Mouse (Mus musculus): ENCODE measurements around the gene Tll1.

DNA sequence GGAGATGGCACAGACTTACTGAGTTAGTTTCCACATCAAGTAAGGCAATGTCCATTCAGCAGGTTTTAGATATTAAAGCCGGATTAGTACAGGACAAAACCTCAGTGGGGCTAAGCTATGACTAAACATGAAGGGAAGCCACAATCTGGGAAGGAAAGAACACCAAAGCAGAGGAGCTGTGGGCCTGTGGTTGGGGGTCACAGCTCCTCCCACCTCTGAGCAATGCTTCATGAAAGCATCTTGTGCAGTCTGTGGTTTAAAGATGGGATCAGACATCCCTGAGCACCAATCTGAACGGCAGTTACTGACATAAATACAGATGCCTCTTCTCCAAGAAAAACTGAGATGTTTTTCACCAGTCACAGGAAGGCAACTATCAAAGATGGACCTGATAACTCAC, 132.7 kb downstream of the Tll1 start:
- TF ChIP-seq CTCF (IDR thresholded peaks at IDR 0.05), result no peak
- no peak for TF ChIP-seq POLR2A (IDR thresholded peaks at IDR 0.05; ENCODE audit: insufficient read depth, low read depth, low read length)
- TF ChIP-seq EP300 (IDR thresholded peaks at IDR 0.05; ENCODE audit: insufficient read depth, low read depth, low read length), result no peak
